Mouse (Mus musculus) forebrain, embryonic 16.5 days (tissue): ENCODE results near the gene Cpsf4l. TPM values are rescaled to one million over a fixed set of nuclear protein-coding genes. Genes with fewer than 3 reads are reported as not detected.

Experiments used
- ATAC-seq: fragments of 200-750 bp; cut with Nextera tagmentation; 2 replicates; pipeline ENCODE4 v1.8.0; 2017; ENCODE audit warnings: mild to moderate bottlenecking, moderate library complexity
- H3K27ac ChIP-seq: fragments of 300-500 bp; sonication (generic); 2 replicates; pipeline ENCODE4 v1.5.1; 2014; ENCODE audit warnings: low read length, control low read depth
- H3K27me3 ChIP-seq: fragments of 300-500 bp; sonication (generic); replicated peaks from 2 replicates; pipeline ENCODE4 v1.6.1; 2014; ENCODE audit warnings: low read length; ENCODE audit not compliant: control insufficient read depth, insufficient read depth
- H3K36me3 ChIP-seq: fragments of 300-500 bp; sonication (generic); 2 replicates; pipeline ENCODE4 v1.6.1; 2014; ENCODE audit not compliant: control insufficient read depth, insufficient read depth
- H3K4me1 ChIP-seq: fragments of 300-500 bp; sonication (generic); replicated peaks from 2 replicates; pipeline ENCODE4 v1.6.1; 2014; ENCODE audit warnings: low read length; ENCODE audit not compliant: control insufficient read depth, insufficient read depth
- H3K4me2 ChIP-seq: fragments of 300-500 bp; sonication (generic); 2 replicates; pipeline ENCODE4 v1.6.1; 2014; ENCODE audit warnings: mild to moderate bottlenecking, low read length, control low read depth
- H3K4me3 ChIP-seq: fragments of 300-500 bp; sonication (generic); replicated peaks from 2 replicates; pipeline ENCODE4 v1.5.1; 2014; ENCODE audit warnings: mild to moderate bottlenecking, low read length, control low read depth
- H3K9ac ChIP-seq: fragments of 300-500 bp; sonication (generic); replicated peaks from 2 replicates; pipeline ENCODE4 v1.6.1; 2014; ENCODE audit warnings: low read depth, low read length, control low read depth
- H3K9me3 ChIP-seq: fragments of 300-500 bp; sonication (generic); 2 replicates; pipeline ENCODE4 v1.6.1; 2016; ENCODE audit warnings: low read length; ENCODE audit not compliant: control insufficient read depth
- WGBS: fragments of 180-500 bp; shearing (Covaris S2); extraction: QIAGEN DNeasy Blood & Tissue Kit; methylation state at CpG from one replicate; pipeline ENCODE4 v1.1.7; 2014; 5-methylcytosine and 5-hydroxymethylcytosine counted together
- polyA plus RNA-seq: library from polyadenylated mRNA; unstranded; fragments of >200 nt; fragmentation: Nextera tagmentation; extraction: Ambion mirVana; gene quantifications from 2 replicates; pipeline ENCODE4 v1.2.1, GENCODE M21; 2015

The Cpsf4l gene
- polyA plus RNA-seq, 1 experiment from 2014 or later: 0.32 TPM

GRCm38 (mm10) chr11:113750571-113751483 lies 41.0 kb upstream of the Cpsf4l start:
- Histone ChIP-seq H3K27me3 (no peaks in the 10 kb centered on the region), H3K9ac (peak overlapping the region; percentile 95), H3K36me3 (no peaks in the 10 kb centered on the region), H3K4me2 (peak overlapping the region; percentile 68), H3K9me3 (no peaks in the 10 kb centered on the region), H3K27ac (peak overlapping the region; percentile 96), H3K4me3 (peak overlapping the region; percentile 70), H3K4me1 (peaks cover 41% of the 10 kb centered on the region)
- WGBS: under 1% methylated on average over 67 of the region's 67 CpGs
- peak; percentile 52 for ATAC-seq

- Histone ChIP-seq H3K27me3 (no peaks in the 10 kb centered on the region), H3K4me1 (peaks cover 41% of the 10 kb centered on the region), H3K9me3 (no peaks in the 10 kb centered on the region), H3K4me2 (peak overlapping the region; percentile 68), H3K9ac (peak overlapping the region; percentile 95), H3K36me3 (no peaks in the 10 kb centered on the region), H3K4me3 (peak overlapping the region; percentile 70), H3K27ac (peak overlapping the region; percentile 96)
- 0% methylated on average over 9 of the region's 9 CpGs for WGBS
- peak; percentile 16; the same call in 1 of the 2 replicates for ATAC-seq
Observed at GRCm38 (mm10) chr11:113749749-113750351, 40.0 kb upstream of the Cpsf4l start.

GRCm38 (mm10) chr11:113748797-113749521 lies 39.1 kb upstream of the Cpsf4l start:
- Histone ChIP-seq H3K4me2 (peak overlapping the region; percentile 68), H3K4me1 (peaks cover 41% of the 10 kb centered on the region), H3K27ac (no peak overlapping the region), H3K27me3 (no peaks in the 10 kb centered on the region), H3K4me3 (peak overlapping the region; percentile 70), H3K36me3 (no peaks in the 10 kb centered on the region), H3K9ac (peak overlapping the region; percentile 95), H3K9me3 (no peaks in the 10 kb centered on the region)
- WGBS: 12% methylated on average over 21 of the region's 21 CpGs
- no peak for ATAC-seq

DNA sequence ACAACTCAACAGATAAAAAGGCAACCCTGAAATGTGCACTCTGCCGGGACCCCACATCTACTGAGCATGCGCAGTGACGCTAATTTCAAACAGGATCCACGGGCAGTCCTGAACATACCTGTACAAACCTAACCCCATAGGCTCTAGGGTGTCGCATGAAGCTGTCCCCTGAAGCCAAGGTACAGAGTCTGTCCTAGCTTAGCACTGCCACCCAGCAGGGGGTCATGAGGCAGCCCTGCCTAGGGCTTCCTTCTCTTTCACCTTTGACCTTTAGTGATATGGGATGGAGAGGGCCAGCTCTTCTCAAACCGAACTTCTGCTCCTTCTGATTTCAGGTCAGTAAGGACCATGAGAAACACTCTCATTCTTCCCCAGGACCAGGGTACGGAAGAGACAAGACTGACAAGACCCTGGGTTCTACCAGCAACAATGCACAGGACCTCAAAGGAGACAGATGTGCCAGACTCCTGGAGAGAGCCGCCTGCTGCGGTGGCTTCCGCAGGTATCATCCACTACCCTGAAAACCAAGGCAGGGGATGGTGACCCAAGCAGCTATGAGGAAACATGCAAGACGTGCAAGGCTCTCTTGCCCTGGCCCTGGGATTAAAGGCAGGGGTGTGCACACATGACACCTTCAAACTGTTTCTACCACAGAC lies 38.0 kb upstream of the Cpsf4l start:
- Histone ChIP-seq H3K4me1 (peaks cover 41% of the 10 kb centered on the region), H3K9ac (no peak overlapping the region), H3K27ac (no peak overlapping the region), H3K4me2 (no peak overlapping the region), H3K36me3 (0 out of 2 replicates have a peak, but pooled peaks cover 4% of the 10 kb centered on the region), H3K4me3 (no peak overlapping the region), H3K9me3 (no peaks in the 10 kb centered on the region), H3K27me3 (no peaks in the 10 kb centered on the region)
- ATAC-seq: no peak
- WGBS: 83% methylated on average over 11 of the region's 11 CpGs

DNA sequence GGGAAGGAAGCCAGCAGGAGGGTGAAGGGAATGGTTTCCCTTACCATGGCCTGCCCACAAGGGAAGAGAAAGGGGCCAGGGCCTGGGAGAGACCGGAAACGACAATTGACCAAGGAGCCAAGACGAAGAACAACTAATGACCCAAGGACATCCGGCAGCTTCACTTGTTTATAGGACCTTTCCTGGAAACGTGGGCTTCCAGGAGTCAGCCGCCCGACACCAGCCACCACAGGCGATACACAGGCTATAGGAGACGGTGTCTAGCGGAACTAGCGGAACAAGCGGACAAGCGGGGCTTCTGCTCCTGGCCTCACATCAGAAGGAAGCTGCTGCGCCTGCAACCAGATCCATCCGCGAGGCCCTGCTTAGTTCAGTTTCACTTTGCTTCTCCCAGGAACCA lies 37.2 kb upstream of the Cpsf4l start:
- 0 out of 2 replicates have a peak, but pooled peaks cover 4% of the 10 kb centered on the region for H3K36me3 ChIP-seq
- ATAC-seq: no peak
- no peak overlapping the region for H3K4me2 ChIP-seq
- no peak overlapping the region for H3K27ac ChIP-seq
- H3K4me1 ChIP-seq: peaks cover 38% of the 10 kb centered on the region
- H3K4me3 ChIP-seq: no peak overlapping the region
- H3K9ac ChIP-seq: no peak overlapping the region
- H3K9me3 ChIP-seq: no peaks in the 10 kb centered on the region; the same call in 1 of the 2 replicates
- H3K27me3 ChIP-seq: no peaks in the 10 kb centered on the region
- WGBS: 77% methylated on average over 16 of the region's 16 CpGs

DNA sequence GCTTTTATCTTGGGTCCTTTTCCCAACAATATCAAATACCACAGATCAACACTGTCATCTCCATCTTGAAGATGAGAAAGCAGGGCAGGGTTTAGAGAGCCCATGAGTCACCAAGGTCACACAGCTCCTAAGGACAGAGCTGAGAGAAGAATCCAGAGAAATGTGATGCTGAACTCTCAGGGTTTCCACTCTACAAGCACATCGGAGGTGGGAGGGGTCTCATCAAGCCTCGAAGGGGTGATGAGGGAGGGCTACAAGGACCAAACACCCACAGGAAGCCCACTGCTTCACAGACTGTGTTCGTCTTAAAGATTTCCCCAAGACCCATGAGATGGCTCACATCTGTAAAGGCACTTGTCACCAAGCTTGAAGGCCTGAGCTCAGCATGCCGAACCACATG lies 36.1 kb upstream of the Cpsf4l start:
- Histone ChIP-seq H3K4me3 (no peak overlapping the region), H3K4me2 (no peak overlapping the region), H3K27ac (no peak overlapping the region), H3K9me3 (no peaks in the 10 kb centered on the region; the same call in 1 of the 2 replicates), H3K36me3 (0 out of 2 replicates have a peak, but pooled peaks cover 4% of the 10 kb centered on the region), H3K9ac (no peak overlapping the region), H3K4me1 (peaks cover 37% of the 10 kb centered on the region), H3K27me3 (no peaks in the 10 kb centered on the region)
- 88% methylated on average over 4 of the region's 4 CpGs for WGBS
- ATAC-seq: no peak

- H3K4me2 ChIP-seq: no peak overlapping the region
- no peaks in the 10 kb centered on the region; the same call in 1 of the 2 replicates for H3K9me3 ChIP-seq
- H3K4me3 ChIP-seq: no peak overlapping the region
- no peaks in the 10 kb centered on the region for H3K27me3 ChIP-seq
- H3K9ac ChIP-seq: no peak overlapping the region
- ATAC-seq: no peak
- WGBS: 95% methylated on average over 1 of the region's 1 CpGs
- H3K36me3 ChIP-seq: 0 out of 2 replicates have a peak, but pooled peaks cover 4% of the 10 kb centered on the region
- H3K4me1 ChIP-seq: peaks cover 16% of the 10 kb centered on the region
- H3K27ac ChIP-seq: no peak overlapping the region
Observed at GRCm38 (mm10) chr11:113742998-113743397, 33.2 kb upstream of the Cpsf4l start.

- no peaks in the 10 kb centered on the region for H3K27me3 ChIP-seq
- H3K4me2 ChIP-seq: no peak overlapping the region
- no peak overlapping the region for H3K9ac ChIP-seq
- H3K4me1 ChIP-seq: peaks cover 4% of the 10 kb centered on the region; the same call in 1 of the 2 replicates
- H3K27ac ChIP-seq: no peak overlapping the region
- ATAC-seq: no peak
- 0 out of 2 replicates have a peak, but pooled peaks cover 4% of the 10 kb centered on the region for H3K36me3 ChIP-seq
- H3K4me3 ChIP-seq: no peak overlapping the region
- no peaks in the 10 kb centered on the region; the same call in 1 of the 2 replicates for H3K9me3 ChIP-seq
- WGBS: 91% methylated on average over 7 of the region's 7 CpGs
Observed at GRCm38 (mm10) chr11:113740100-113740499, 30.3 kb upstream of the Cpsf4l start.
